10 mouse cellular contexts compared by ENCODE assay signal in genomic region chr6:64684973-64685372, GRCm38 (mm10). TPM values are rescaled to one million over a fixed set of nuclear protein-coding genes. Genes with fewer than 3 reads are reported as not detected.
DNase-seq lines count a peak whose midpoint lies in the region; ATAC-seq and TF ChIP-seq lines count a peak whose summit lies in the region.
"Had no signal": no experiment of that assay in that cellular context is flagged by ENCODE, and none has a peak within 500 bp of the region (broad histone marks: within the 10 kb centered on the region; RNA-seq: fewer than 3 reads in every experiment).

No protein-coding gene starts in this region.

- no peak overlapping the region for H3K9ac ChIP-seq in heart, embryonic 14.5 days (ENCODE audit: low read length)
- H3K9ac ChIP-seq in hindbrain, embryonic 12.5 days, result no peak overlapping the region
- H3K9ac ChIP-seq: liver, embryonic 13.5 days had no signal

- H3K27me3 ChIP-seq in heart, embryonic 14.5 days (ENCODE audit: control insufficient read depth, insufficient read depth, low read length), result peaks cover 20% of the 10 kb centered on the region; the same call in 1 of the 2 replicates
- peaks cover 18% of the 10 kb centered on the region; the same call in 1 of the 2 replicates for H3K27me3 ChIP-seq in E14TG2a.4 (ENCODE audit: insufficient read depth, low read length)
- peaks cover 40% of the 10 kb centered on the region for H3K27me3 ChIP-seq in hindbrain, embryonic 12.5 days
- peaks cover 23% of the 10 kb centered on the region for H3K27me3 ChIP-seq in limb, embryonic 10.5 days (ENCODE audit: low read depth, poor library complexity, severe bottlenecking)

- peak overlapping the region; percentile 31; the same call in 1 of the 2 replicates for H3K4me2 ChIP-seq in heart, embryonic 14.5 days (ENCODE audit: low read length)
- peak overlapping the region; percentile 33 for H3K4me2 ChIP-seq in hindbrain, embryonic 12.5 days (replicated peaks)
- H3K4me2 ChIP-seq: liver, embryonic 13.5 days had no signal

- no peaks in the 10 kb centered on the region; a peak in 1 of 4 replicates for H3K4me1 ChIP-seq in heart, embryonic 14.5 days (ENCODE audit: control insufficient read depth in 2 of 2, insufficient read depth in 2 of 2, low read length in 2 of 2)
- H3K4me1 ChIP-seq in E14TG2a.4 (replicated peaks; ENCODE audit: low read depth, low read length), result peaks cover 31% of the 10 kb centered on the region
- no peaks in the 10 kb centered on the region for H3K4me1 ChIP-seq in cortical plate, adult 2 months (ENCODE audit: control insufficient read depth, insufficient read depth, low read length)
- H3K4me1 ChIP-seq in hindbrain, embryonic 12.5 days, result peaks cover 16% of the 10 kb centered on the region
- peaks cover 7% of the 10 kb centered on the region for H3K4me1 ChIP-seq in limb, embryonic 10.5 days
- H3K4me1 ChIP-seq: liver, embryonic 13.5 days had no signal

- no peaks in the 10 kb centered on the region for H3K9me3 ChIP-seq in heart, embryonic 14.5 days (ENCODE audit: control insufficient read depth, low read length)
- H3K9me3 ChIP-seq in E14TG2a.4 (ENCODE audit: low read length), result peaks cover 3% of the 10 kb centered on the region; the same call in 1 of the 2 replicates
- H3K9me3 ChIP-seq in hindbrain, embryonic 12.5 days (replicated peaks), result no peaks in the 10 kb centered on the region
- H3K9me3 ChIP-seq in limb, embryonic 10.5 days (replicated peaks), result no peaks in the 10 kb centered on the region
- H3K9me3 ChIP-seq: liver, embryonic 13.5 days had no signal

- H3K36me3 ChIP-seq in heart, embryonic 14.5 days (ENCODE audit: control insufficient read depth, insufficient read depth, low read length), result no peaks in the 10 kb centered on the region
- no peaks in the 10 kb centered on the region for H3K36me3 ChIP-seq in E14TG2a.4 (ENCODE audit: insufficient read depth, low read length)
- no peaks in the 10 kb centered on the region for H3K36me3 ChIP-seq in hindbrain, embryonic 12.5 days
- H3K36me3 ChIP-seq in limb, embryonic 10.5 days, result no peaks in the 10 kb centered on the region
- H3K36me3 ChIP-seq: liver, embryonic 13.5 days had no signal

- no peak for DNase-seq in heart, adult 8-10 months (ENCODE audit: low spot score)
- DNase-seq in limb, embryonic 10.5 days (ENCODE audit: low spot score), result peak; percentile 38
- peak; percentile 61 to 74 for DNase-seq in right cerebral cortex, postnatal 10 days (ENCODE audit: low spot score in 2 of 2)
- no peak for DNase-seq in gastrocnemius, postnatal 25 days
- DNase-seq: liver, embryonic 13.5 days had no signal

- H3K4me3 ChIP-seq in heart, embryonic 14.5 days (ENCODE audit: control insufficient read depth in 1 of 2, insufficient read depth in 1 of 2, low read depth in 1 of 2, low read length in 2 of 2), result no peak overlapping the region
- no peak overlapping the region for H3K4me3 ChIP-seq in E14TG2a.4 (replicated peaks; ENCODE audit: low read length)
- H3K4me3 ChIP-seq in cortical plate, adult 2 months (ENCODE audit: insufficient read depth, low read length), result no peak overlapping the region
- H3K4me3 ChIP-seq in hindbrain, embryonic 12.5 days, result no peak overlapping the region
- no peak overlapping the region for H3K4me3 ChIP-seq in limb, embryonic 10.5 days
- H3K4me3 ChIP-seq: liver, embryonic 13.5 days had no signal

- TF ChIP-seq POLR2A in cortical plate, adult 2 months (IDR thresholded peaks at IDR 0.05; ENCODE audit: extremely low read depth, insufficient read depth, low read length), result no peak

- TF ChIP-seq CTCF in E14TG2a.4 (conservative IDR thresholded peaks at IDR 0.05; ENCODE audit: low read length), result peak; percentile 90
- TF ChIP-seq CTCF in cortical plate, adult 2 months (IDR thresholded peaks at IDR 0.05; ENCODE audit: extremely low read depth, insufficient read depth, low read length), result peak; percentile 68

- 4% methylated on average over 4 of the region's 5 CpGs for WGBS in heart, embryonic 14.5 days
- WGBS in hindbrain, embryonic 12.5 days, result 9% methylated on average over 5 of the region's 5 CpGs
- WGBS in limb, embryonic 10.5 days, result 7% methylated on average over 4 of the region's 5 CpGs

- H3K27ac ChIP-seq in heart, embryonic 14.5 days (replicated peaks in 1 of 2; ENCODE audit: control insufficient read depth in 1 of 2, insufficient read depth in 1 of 2, low read depth in 2 of 2, low read length in 2 of 2), result no peak overlapping the region
- no peak overlapping the region for H3K27ac ChIP-seq in cortical plate, adult 2 months (ENCODE audit: insufficient read depth, low read length)
- H3K27ac ChIP-seq in hindbrain, embryonic 12.5 days, result no peak overlapping the region
- no peak overlapping the region for H3K27ac ChIP-seq in limb, embryonic 10.5 days
- H3K27ac ChIP-seq: liver, embryonic 13.5 days had no signal

- no peak for ATAC-seq in heart, embryonic 14.5 days (ENCODE audit: insufficient number of reproducible peaks, insufficient read depth, low FRiP score, low read depth)
- ATAC-seq in hindbrain, embryonic 12.5 days (ENCODE audit: low FRiP score), result 0 out of 2 replicates have a peak, but pooled peaks have one; percentile 20

RNA-seq across cellular contexts. Expression of gene Atoh1, which starts 44.0 kb away (rescaled TPM):
- polyA plus RNA-seq in heart, embryonic 14.5 days (2014; fragmentation: Nextera tagmentation; extraction: Ambion mirVana), result not detected in 2 replicates
- total RNA-seq in heart, adult 8-10 months (2022), result not detected
- not detected in 2 replicates for polyA plus RNA-seq in cortical plate, adult 2 months (2012; rRNA removed)
- polyA plus RNA-seq in hindbrain, embryonic 12.5 days (2016; fragmentation: Nextera tagmentation; extraction: Ambion mirVana), result 17.7 and 18.3 TPM in 2 replicates
- polyA plus RNA-seq in limb, embryonic 10.5 days (2016; fragmentation: Nextera tagmentation; extraction: Ambion mirVana), result not detected in 2 replicates
- total RNA-seq in gastrocnemius, postnatal 25 days (2021), result not detected
- polyA plus RNA-seq: liver, embryonic 13.5 days; testis, adult 2 months had no signal

Comparison
In these comparisons a context has a peak if more than half of its experiments do, and no peak if none do; other contexts are left out.
1. DNase-seq: peak in limb, embryonic 10.5 days (single experiment) and right cerebral cortex, postnatal 10 days (2 of 2); none in heart, adult 8-10 months (single experiment) and gastrocnemius, postnatal 25 days (single experiment).
2. RNA of gene Atoh1, which starts 44.0 kb away (polyA plus RNA-seq): 17.7 to 18.3 TPM in hindbrain, embryonic 12.5 days; not detected in heart, embryonic 14.5 days, not detected in cortical plate, adult 2 months and not detected in limb, embryonic 10.5 days; every median in the first group is over 10 times any median in the second.